Mouse (Mus musculus) mammary gland, adult 2 months (tissue): ENCODE data around the gene Hmcn1. TPM values are rescaled to one million over a fixed set of nuclear protein-coding genes. Genes with fewer than 3 reads are reported as not detected.

Experiments
- polyA plus RNA-seq: library from polyadenylated mRNA; depleted of rRNA; stranded (reverse); fragments of >200 nt; gene quantifications from 2 replicates; pipeline ENCODE4 v1.2.3, GENCODE M21; 2012; ENCODE audit warnings: low replicate concordance; rRNA removed

Gene Hmcn1
- 5.0 and 19.0 TPM in 2 replicates for polyA plus RNA-seq

DNA sequence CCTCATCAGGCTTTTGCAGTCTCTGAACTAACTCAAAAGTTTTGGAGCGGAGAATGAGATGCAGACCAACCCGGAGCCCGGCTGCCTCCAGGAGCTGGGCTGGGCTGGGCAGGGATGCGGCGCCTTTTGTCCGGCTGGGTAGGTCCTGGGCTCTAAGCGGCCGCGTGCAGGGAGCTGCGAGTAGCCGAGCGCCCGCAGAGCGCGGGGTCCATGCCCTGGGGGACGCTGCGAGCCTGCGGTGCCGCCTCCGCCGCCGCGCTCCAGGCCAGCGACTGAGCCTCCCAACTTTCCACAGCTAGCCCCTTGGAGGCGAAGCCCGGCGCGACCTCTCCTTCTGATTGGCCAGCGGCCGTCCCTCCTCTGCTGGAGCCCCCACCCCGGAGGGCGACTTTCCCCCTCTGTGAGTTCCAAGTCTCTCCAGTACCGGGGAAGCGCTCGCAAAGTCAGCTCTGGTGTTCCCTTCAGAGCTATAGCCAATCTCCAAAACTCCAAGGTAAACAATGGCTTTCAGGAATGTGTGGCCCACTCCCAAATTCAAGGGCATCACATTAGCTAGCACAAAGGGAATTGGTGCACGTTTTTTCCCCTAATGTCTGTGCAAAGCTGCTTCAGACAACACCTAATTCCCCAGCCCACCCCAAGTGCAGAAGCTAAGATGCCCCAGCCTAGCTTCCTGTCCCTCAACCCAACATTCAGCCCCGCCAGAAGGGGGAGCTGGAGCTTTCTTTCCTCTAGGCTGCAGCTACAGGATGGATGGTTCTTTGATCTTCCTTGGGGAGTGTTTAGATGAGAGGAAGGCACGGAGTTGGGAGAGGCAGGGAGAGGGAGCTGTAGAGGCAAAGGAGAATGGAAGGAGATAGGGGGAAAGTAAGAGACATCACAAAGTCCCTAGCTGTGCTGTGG is at the start of gene Hmcn1:
TSS of gene Hmcn1 (minus strand) at position 274 of the 903 bp plus-strand sequence.

Other genes with a start within 250 kb of the Hmcn1 start
- gene Gm47985, start 189.1 kb upstream of the Hmcn1 start, polyA plus RNA-seq: not detected in 2 replicates
- not detected in 2 replicates for gene Gm8947, start 198.9 kb upstream of the Hmcn1 start, polyA plus RNA-seq
- gene Gm47995, start 205.0 kb upstream of the Hmcn1 start, polyA plus RNA-seq: not detected in 2 replicates
- gene 3110040M04Rik, start 210.7 kb upstream of the Hmcn1 start, polyA plus RNA-seq: not detected in 2 replicates
- gene Gm47996, start 216.7 kb upstream of the Hmcn1 start, polyA plus RNA-seq: not detected in 2 replicates